Mouse (Mus musculus) olfactory bulb, adult 2 months (tissue): ENCODE measurements at regions not wholly inside any gene's neighbourhood (a gene's known extent, or its start where the extent isn't known, plus 50 kb on each side); places are given as distances from the start of the nearest gene placed in this dataset.

Experiments used
- CTCF ChIP-seq: fragments of 200-500 bp; IDR thresholded peaks from 2 replicates; pipeline ENCODE4 v1.5.1; 2012; ENCODE audit warnings: low read depth, mild to moderate bottlenecking, low read length, moderate library complexity; ENCODE audit not compliant: insufficient read depth
- POLR2A ChIP-seq: fragments of 200-500 bp; IDR thresholded peaks from 2 replicates; pipeline ENCODE4 v1.6.1; 2012; ENCODE audit warnings: mild to moderate bottlenecking, low read depth, low read length, moderate library complexity; ENCODE audit not compliant: insufficient read depth

- TF ChIP-seq CTCF (no peak), POLR2A (no peak)
Observed at GRCm38 (mm10) chr5:64461592-64461991, 305.5 kb downstream of the Tbc1d1 start.
